9 mouse cellular contexts compared by ENCODE assay signal in genomic region chr13:60015854-60016366, GRCm38 (mm10).
A peak's percentile ranks its signal among the peaks of the same experiment; 100 is the strongest.
DNase-seq lines count a peak whose midpoint lies in the region; ATAC-seq lines count a peak whose summit lies in the region.
"Had no signal": no experiment of that assay in that cellular context is flagged by ENCODE, and none has a peak within 500 bp of the region (broad histone marks: within the 10 kb centered on the region; RNA-seq: fewer than 3 reads in every experiment).

No protein-coding gene starts in this region.

- H3K4me3 ChIP-seq in heart, embryonic 10.5 days: no peak overlapping the region
- no peak overlapping the region for H3K4me3 ChIP-seq in embryonic facial prominence, embryonic 13.5 days
- H3K4me3 ChIP-seq: megakaryocyte, embryonic 14.5 days had no signal

- no peaks in the 10 kb centered on the region for H3K9me3 ChIP-seq in heart, embryonic 10.5 days
- no peaks in the 10 kb centered on the region for H3K9me3 ChIP-seq in embryonic facial prominence, embryonic 13.5 days
- H3K9me3 ChIP-seq: megakaryocyte, embryonic 14.5 days had no signal

- no peaks in the 10 kb centered on the region for H3K36me3 ChIP-seq in heart, embryonic 10.5 days
- H3K36me3 ChIP-seq in embryonic facial prominence, embryonic 13.5 days: no peaks in the 10 kb centered on the region

- 67% methylated on average over 8 of the region's 8 CpGs for WGBS in heart, embryonic 10.5 days
- WGBS in embryonic facial prominence, embryonic 13.5 days: 45% methylated on average over 8 of the region's 8 CpGs

- H3K4me2 ChIP-seq in embryonic facial prominence, embryonic 13.5 days: no peak overlapping the region

- DNase-seq in heart, adult 11 months: peak; percentile 98
- DNase-seq in heart, embryonic 10.5 days (ENCODE audit: low spot score): no peak
- peak; percentile 54 for DNase-seq in kidney, adult 18-20 months
- peak; percentile 47 for DNase-seq in lung, postnatal 14 days
- DNase-seq in spleen, postnatal 10 days (ENCODE audit: low spot score in 2 of 2): no peak
- no peak for DNase-seq in left cerebral cortex, postnatal 4 days
- no peak for DNase-seq in liver

- H3K27me3 ChIP-seq in heart, embryonic 10.5 days (ENCODE audit: insufficient read depth, poor library complexity, severe bottlenecking): no peaks in the 10 kb centered on the region
- H3K27me3 ChIP-seq in embryonic facial prominence, embryonic 13.5 days: no peaks in the 10 kb centered on the region
- H3K27me3 ChIP-seq: megakaryocyte, embryonic 14.5 days had no signal

- no peak overlapping the region for H3K27ac ChIP-seq in heart, embryonic 10.5 days
- peak overlapping the region; percentile 67 for H3K27ac ChIP-seq in embryonic facial prominence, embryonic 13.5 days

- intact Hi-C loops in left cerebral cortex, postnatal 4 days (cut with DNase I): no loop called here

- ATAC-seq in embryonic facial prominence, embryonic 13.5 days (ENCODE audit: insufficient number of reproducible peaks, insufficient read depth, low FRiP score, low TSS enrichment, low read depth): no peak

- H3K4me1 ChIP-seq in heart, embryonic 10.5 days: peaks cover 16% of the 10 kb centered on the region
- H3K4me1 ChIP-seq in embryonic facial prominence, embryonic 13.5 days: peaks cover 70% of the 10 kb centered on the region
- H3K4me1 ChIP-seq: megakaryocyte, embryonic 14.5 days had no signal

- H3K9ac ChIP-seq in embryonic facial prominence, embryonic 13.5 days: no peak overlapping the region

Comparison
In these comparisons a context has a peak if more than half of its experiments do, and no peak if none do; other contexts are left out.
1. DNase-seq: peak in heart, adult 11 months (single experiment), kidney, adult 18-20 months (single experiment) and lung, postnatal 14 days (single experiment); none in heart, embryonic 10.5 days (single experiment), spleen, postnatal 10 days (0 of 2), left cerebral cortex, postnatal 4 days (single experiment) and liver (single experiment).